Mouse (Mus musculus): ENCODE measurements at regions not wholly inside any gene's neighbourhood (a gene's known extent, or its start where the extent isn't known, plus 50 kb on each side); places are given as distances from the start of the nearest gene placed in this dataset.

DNA sequence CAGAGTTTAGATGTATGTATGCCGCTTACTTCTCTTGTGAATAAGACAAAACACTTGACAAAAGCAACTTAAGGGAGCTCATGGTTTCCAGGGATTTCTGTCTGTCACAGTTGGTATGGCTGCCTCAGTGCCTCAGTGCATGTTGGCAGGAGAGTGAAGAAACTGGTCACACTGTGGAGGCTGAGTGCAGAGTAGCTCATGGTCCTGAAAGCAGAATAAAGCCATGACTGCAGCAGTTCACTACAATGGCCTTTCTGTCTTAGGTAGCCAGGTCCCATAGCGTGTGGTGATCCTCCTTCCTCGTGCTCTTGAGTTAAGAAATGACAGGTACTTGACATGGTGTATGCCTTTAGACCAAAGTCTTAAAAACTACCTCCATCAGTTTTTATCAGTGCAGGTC lies 178.0 kb upstream of the Marcks start:
- TF ChIP-seq CTCF (IDR thresholded peaks at IDR 0.05; ENCODE audit: low read depth) (no peak), EP300 (IDR thresholded peaks at IDR 0.05; ENCODE audit: low read depth) (no peak)
